Mouse (Mus musculus) cortical plate, adult 2 months (tissue): ENCODE results near the gene Kctd20.

Source experiments
- CTCF ChIP-seq: fragments of 200-500 bp; IDR thresholded peaks from 2 replicates; pipeline ENCODE4 v1.5.1; 2011; ENCODE audit warnings: mild to moderate bottlenecking, control low read depth, low read length; ENCODE audit not compliant: insufficient read depth; ENCODE audit errors: extremely low read depth
- POLR2A ChIP-seq: fragments of 200-500 bp; IDR thresholded peaks from 2 replicates; pipeline ENCODE4 v1.6.1; 2011; ENCODE audit warnings: mild to moderate bottlenecking, low read length, control low read depth; ENCODE audit not compliant: insufficient read depth; ENCODE audit errors: extremely low read depth

DNA sequence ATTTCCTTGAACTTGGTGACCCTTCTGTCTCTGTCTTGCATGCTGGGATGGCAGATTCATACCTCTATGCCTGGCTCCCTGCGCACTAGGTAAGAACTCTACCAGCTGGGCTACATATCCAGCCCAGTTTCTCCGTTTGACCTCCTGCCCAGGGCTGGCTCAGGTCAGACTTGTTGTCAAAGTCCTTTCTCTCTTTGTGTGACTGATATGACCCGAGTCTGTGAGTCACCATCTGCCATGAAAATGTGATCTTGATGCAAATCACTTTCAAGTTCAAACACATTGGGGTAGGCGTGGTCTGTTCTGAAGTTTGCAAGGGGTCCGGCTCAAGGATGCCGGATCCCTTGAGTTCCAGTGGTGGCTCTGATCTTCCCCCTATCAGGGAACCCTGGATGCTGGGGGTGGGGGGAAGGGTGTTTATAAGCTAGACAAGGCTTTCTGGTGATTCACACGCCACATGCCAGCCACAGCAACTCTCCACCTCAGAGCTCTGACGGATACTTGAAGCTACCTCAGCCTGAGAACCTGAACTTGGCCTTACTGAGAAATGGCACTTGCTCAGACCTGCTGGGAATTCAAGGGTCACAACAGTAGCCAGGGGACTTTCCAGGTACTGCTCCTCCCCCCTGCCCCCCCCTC is 26.7 kb upstream of the Kctd20 start:
- TF ChIP-seq POLR2A (no peak), CTCF (no peak)
